Mouse (Mus musculus) cerebellum, adult 9-10 months (tissue): ENCODE measurements around the gene Hrc.

Experiments
- DNase-seq: peaks from one replicate; pipeline ENCODE4 v3.0.0; 2022

The Hrc gene

DNA sequence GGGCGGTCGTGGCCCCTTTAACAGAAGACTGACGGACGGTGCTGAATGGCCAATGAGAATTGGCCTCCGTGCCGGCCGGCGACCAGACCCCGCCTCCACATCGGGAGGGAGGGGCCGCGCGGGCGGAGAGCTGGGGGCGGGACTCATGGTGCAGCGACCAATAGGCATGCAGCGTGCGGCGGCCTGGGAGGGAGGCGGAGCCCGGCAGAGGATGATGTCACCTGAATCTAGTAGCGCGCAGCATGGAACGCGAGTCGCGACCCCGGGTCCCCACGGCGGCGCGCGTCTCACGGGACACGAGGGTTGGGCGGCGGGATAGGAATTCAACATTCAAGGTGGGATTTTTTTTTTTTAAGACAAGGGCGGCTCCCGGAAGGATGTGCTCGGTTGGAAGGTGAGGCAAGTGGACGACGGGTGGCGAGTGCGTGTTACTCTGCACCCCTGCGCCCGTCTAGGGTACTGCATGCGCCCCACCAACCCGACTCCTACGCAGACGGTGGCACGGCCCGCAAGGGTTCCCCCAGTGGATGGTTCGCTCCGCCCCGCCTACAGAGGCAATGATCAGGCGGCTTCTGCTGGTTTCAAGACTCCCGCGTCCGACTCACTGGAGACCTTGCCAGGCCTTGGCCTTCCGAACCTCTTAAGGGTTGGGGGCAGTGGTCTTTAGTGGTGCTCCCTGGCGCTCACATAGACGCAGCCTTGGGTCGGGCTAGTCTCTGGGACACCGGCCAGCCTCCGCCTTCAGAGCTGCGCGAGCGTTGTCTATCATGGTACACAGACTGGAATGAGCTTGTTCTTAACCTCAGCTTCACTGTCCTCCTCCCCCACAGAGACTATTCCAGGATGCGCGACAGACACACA lies 32.2 kb downstream of the Hrc start:
- DNase-seq, result peak; percentile 99

DNA sequence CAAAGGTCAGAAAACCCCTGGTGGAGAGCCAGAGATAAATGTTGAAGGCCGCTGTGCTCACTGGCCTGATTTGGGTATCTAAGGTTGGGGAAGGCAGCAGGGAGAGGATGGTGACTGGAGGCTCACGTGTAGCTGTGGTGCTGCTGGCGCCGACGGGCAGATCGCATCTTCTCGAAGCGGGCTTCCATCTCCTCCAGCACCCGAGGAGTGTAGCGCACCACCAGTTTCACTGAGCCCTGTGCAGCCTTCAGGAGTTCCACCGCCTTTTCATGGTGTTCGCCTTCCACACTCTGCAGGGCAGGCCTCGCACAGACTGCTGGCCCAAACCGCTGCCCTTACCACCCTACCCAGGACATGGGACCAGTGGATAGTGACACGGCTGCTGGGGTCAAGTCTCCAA lies 33.1 kb downstream of the Hrc start:
- peak; percentile 68 for DNase-seq

DNA sequence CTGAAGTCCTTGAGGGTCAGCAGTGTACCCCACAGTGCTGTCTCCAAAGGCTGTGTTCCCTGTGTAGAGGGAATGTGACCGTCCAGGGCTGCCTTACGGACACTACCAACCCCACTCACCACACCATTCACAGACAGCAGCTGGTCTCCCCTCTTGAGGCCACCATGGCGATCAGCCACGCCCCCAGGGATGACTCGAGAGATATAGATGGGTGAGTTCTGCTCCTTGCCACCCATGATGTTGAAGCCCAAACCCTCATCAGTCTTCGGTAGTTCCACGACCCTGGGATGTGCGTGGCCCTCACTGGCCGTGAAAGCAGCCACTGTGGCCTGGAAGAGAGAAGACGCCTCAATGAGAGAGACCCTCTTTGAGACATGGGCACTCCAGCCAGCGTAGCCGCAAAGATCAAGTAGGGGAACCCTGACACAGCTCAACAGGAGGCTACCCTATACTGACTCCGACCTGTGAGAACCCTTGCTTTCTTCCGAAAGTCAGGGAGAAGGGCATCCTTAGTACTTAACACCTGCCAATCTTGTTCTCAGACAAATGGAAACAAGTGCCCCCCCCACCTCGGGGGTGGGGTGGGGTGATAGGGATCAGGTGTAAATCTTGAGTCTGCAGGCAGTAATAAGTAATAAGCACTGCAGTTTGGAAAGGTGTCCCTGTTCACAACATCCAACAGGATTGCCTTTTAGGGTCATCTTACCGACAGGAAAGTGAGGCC lies 34.1 kb downstream of the Hrc start:
- peak; percentile 65 for DNase-seq

GRCm38 (mm10) chr7:45369836-45370474 lies 34.9 kb downstream of the Hrc start:
- peak; percentile 59 for DNase-seq

GRCm38 (mm10) chr7:45370475-45371311 lies 35.6 kb downstream of the Hrc start, which contains the start of gene Lin7b:
Gene Lin7b (minus strand): TSS chr7:45370583.
- DNase-seq, result peak; percentile 91

DNA sequence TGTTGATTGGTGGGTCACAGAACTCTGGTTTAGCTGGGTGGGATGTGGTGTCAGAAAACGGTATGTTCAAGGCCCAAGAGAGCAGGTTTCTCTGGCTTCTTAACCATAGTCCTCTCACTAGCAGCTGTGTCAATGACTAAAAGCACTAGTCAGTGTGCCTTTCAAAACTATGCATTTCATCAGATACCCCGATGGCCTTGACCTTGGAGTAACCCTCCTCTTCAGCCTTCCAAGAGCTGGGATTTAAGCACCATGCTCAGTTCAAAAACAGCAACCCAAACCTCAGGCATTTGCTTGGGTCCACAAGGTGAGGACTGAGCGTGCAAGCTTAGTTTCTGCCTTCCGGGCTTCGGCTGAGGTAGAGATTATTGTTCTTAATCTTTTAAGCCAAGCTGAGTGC lies 37.3 kb downstream of the Hrc start:
- DNase-seq, result no peak

- DNase-seq, result no peak
These were observed 39.5 kb downstream of the Hrc start for GRCm38 (mm10) chr7:45374620-45375019.

DNA sequence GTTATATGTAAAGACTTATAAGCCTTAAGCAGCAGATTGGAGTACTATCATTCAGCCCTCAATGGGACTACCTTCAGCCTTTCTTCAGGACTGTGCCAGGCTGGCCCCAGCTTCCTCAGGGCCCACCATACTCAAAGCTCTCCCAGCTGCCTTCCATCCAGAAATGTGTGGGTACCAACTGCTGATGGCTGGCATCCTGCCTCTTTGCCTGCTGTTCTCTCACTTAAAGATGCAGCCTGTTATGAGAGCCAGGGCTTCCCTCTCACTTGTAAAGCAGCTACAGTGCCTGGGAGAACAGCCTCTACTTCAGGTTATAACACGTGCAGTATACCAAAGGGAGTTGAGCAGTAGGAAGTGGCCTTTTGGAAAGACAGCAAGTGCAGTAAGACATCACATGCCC lies 41.0 kb downstream of the Hrc start:
- no peak for DNase-seq

DNA sequence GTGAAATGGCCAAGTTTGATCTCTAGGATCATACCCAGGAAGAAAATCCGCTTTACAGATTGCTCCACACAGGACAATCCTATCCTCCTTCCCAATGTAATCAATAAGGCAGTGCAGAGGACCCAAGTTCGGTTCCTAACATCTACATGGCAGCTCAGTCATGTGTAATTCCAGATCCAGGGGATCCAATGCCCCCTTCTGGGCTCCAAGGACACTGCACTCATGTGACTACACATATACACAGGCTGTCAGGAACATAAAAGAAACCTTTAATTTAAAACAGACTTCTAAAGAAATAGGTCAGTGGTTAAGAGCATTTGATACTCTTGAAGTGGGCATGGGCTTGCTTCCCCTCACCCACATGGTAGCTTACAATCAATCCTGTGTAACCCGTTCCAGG lies 51.0 kb downstream of the Hrc start:
- DNase-seq, result no peak
